Mouse (Mus musculus) thymus, adult 2 months (tissue): ENCODE results near the gene Gbp2b.
"Not testable (repeated sequence)": the region's sequence is repeated elsewhere in the genome, so short reads cannot be mapped to it uniquely, and the experiment has no call there.

ENCODE experiments used
- CTCF ChIP-seq: fragments of 200-500 bp; IDR thresholded peaks from 2 replicates; pipeline ENCODE4 v1.5.1; 2012; ENCODE audit warnings: mild to moderate bottlenecking, control low read depth, low read length, moderate library complexity, borderline replicate concordance; ENCODE audit not compliant: control insufficient read depth, poor library complexity, insufficient read depth; ENCODE audit errors: extremely low read depth
- POLR2A ChIP-seq: fragments of 200-500 bp; IDR thresholded peaks from 2 replicates; pipeline ENCODE4 v1.6.1; 2012; ENCODE audit warnings: mild to moderate bottlenecking, low read length, control low read depth, moderate library complexity; ENCODE audit not compliant: control insufficient read depth, poor library complexity, insufficient read depth; ENCODE audit errors: extremely low read depth

DNA sequence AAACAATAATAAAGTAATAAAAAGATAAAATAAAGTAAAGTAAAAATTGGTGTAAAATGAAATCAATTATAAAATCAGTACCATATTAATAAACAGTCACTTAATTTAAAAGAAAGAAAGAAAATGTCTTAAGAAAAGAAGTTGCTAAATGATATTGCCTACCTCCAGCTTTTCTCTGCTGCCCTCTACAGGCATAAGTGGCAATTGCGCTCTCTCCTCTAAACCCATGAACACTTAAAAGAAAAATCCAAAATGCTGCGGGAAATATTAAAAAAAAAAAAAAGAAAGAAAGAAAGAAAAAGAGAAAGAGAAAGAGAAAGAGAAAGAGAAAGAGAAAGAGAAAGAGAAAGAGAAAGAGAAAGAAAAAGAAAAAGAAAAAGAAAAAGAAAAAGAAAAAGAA is 51.3 kb downstream of the Gbp2b start:
- not testable (repeated sequence) for TF ChIP-seq CTCF, POLR2A
